Mouse (Mus musculus): ENCODE measurements around the gene Adrb1. TPM values are rescaled to one million over a fixed set of nuclear protein-coding genes. Genes with fewer than 3 reads are reported as not detected.
"Not testable (repeated sequence)": the region's sequence is repeated elsewhere in the genome, so short reads cannot be mapped to it uniquely, and the experiment has no call there.

The Adrb1 gene
- polyA plus RNA-seq, 1 experiment from 2014 or later = 1.7 TPM

DNA sequence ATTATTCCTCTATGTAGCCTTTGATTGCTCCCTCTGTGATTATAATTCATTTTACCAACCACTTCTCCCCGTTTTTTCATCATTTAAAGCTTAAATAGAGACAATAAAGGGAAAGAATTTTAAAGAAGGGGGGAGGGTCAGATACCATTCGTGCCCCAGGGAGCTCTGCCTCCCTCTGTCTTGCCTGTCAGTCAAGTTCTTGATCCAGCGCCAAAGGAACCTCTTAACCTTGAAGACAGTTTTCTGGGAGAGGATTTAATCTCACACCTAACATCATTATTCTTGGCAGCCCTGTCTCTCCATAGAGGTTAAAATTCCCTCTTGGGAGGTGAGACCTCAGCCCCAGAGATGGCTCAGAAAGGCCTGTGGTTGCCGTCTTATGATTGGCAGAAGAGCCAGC, 28.7 kb downstream of the Adrb1 start:
- Histone ChIP-seq H3K4me1 (peaks cover 15% of the 10 kb centered on the region), H3K9ac (no peak overlapping the region), H3K27me3 (no peaks in the 10 kb centered on the region), H3K27ac (replicated peaks) (no peak overlapping the region), H3K36me3 (no peaks in the 10 kb centered on the region), H3K4me3 (replicated peaks) (no peak overlapping the region), H3K4me2 (replicated peaks) (no peak overlapping the region), H3K9me3 (replicated peaks) (no peaks in the 10 kb centered on the region)
- ATAC-seq (ENCODE audit: insufficient number of reproducible peaks, low FRiP score, low TSS enrichment, low read depth) = no peak
- 41% methylated on average over 4 of the region's 4 CpGs for WGBS

DNA sequence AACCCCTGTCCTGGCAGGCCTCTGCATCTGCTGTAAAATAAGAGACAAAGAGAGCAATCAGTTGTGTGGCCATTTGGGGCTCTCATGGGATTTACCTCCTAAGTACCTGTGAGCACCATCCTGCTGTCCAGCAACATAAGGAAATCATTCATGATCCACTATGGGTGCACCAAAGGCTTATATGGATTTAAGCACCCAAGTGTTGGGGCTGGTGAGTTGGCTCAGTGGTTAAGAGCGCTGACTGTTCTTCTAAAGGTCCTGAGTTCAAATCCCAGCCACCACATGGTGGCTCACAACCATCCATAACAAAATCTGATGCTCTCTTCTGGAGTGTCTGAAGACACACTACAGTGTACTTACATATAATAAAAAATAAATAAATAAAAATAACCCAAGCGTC, 32.5 kb downstream of the Adrb1 start:
- H3K9ac ChIP-seq; H3K4me2 ChIP-seq (replicated peaks); H3K36me3 ChIP-seq; H3K27ac ChIP-seq (replicated peaks); ATAC-seq (ENCODE audit: insufficient number of reproducible peaks, low FRiP score, low TSS enrichment, low read depth); H3K4me3 ChIP-seq (replicated peaks); H3K27me3 ChIP-seq; H3K9me3 ChIP-seq (replicated peaks): not testable (repeated sequence)
- H3K4me1 ChIP-seq = peaks cover 12% of the 10 kb centered on the region
- 94% methylated on average over 2 of the region's 2 CpGs for WGBS

DNA sequence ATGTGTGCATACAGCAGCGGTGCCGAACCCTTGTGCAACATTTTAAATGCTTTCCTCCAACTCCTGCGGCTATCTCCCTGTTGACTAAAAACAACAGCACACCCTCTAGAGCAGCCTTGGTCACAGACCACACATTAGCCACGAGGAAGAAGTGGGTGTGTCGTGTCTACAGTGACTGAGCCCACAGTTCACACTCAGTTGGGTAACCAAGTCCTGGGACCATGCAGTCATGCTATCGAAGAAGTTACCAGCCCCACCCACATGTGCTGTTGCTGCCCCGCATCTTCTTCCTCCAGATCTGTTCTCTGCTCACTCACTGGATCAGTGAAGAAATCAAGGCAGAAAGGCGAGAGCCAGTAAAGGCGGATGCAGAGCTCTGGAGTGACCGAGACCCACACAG, 34.4 kb downstream of the Adrb1 start:
- 77% methylated on average over 10 of the region's 10 CpGs for WGBS
- no peak overlapping the region for H3K27ac ChIP-seq (replicated peaks)
- no peak for ATAC-seq (ENCODE audit: insufficient number of reproducible peaks, low FRiP score, low TSS enrichment, low read depth)
- no peaks in the 10 kb centered on the region for H3K9me3 ChIP-seq (replicated peaks)
- H3K4me2 ChIP-seq (replicated peaks) = no peak overlapping the region
- no peak overlapping the region for H3K9ac ChIP-seq
- H3K4me3 ChIP-seq (replicated peaks) = no peak overlapping the region
- H3K27me3 ChIP-seq = no peaks in the 10 kb centered on the region
- H3K36me3 ChIP-seq = no peaks in the 10 kb centered on the region
- H3K4me1 ChIP-seq = 0 out of 2 replicates have a peak, but pooled peaks cover 6% of the 10 kb centered on the region

DNA sequence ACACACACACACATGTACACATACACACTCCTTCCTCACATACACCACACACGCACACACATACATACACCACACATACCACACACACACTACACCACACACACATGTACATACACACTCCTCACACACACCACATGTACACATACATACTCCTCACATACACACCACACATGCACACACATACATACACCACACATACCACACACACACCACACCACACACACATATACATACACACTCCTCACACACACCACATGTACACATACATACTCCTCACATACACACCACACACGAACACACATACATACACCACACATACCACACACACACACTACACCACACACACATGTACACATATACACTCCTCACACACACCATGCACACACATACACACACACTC, 36.3 kb downstream of the Adrb1 start:
- no peak; the same call in 1 of the 2 replicates for ATAC-seq (ENCODE audit: insufficient number of reproducible peaks, low FRiP score, low TSS enrichment, low read depth)
- no peak overlapping the region for H3K4me2 ChIP-seq (replicated peaks)
- no peak overlapping the region for H3K4me3 ChIP-seq (replicated peaks)
- H3K27ac ChIP-seq (replicated peaks) = no peak overlapping the region
- H3K9me3 ChIP-seq (replicated peaks) = no peaks in the 10 kb centered on the region
- WGBS = 95% methylated on average over 2 of the region's 2 CpGs
- 0 out of 2 replicates have a peak, but pooled peaks cover 6% of the 10 kb centered on the region for H3K4me1 ChIP-seq
- H3K36me3 ChIP-seq = no peaks in the 10 kb centered on the region
- H3K27me3 ChIP-seq = no peaks in the 10 kb centered on the region
- H3K9ac ChIP-seq = no peak overlapping the region

- ATAC-seq (ENCODE audit: insufficient number of reproducible peaks, low FRiP score, low TSS enrichment, low read depth) = no peak
- Histone ChIP-seq H3K27me3 (no peaks in the 10 kb centered on the region), H3K4me3 (replicated peaks) (no peak overlapping the region), H3K4me1 (no peaks in the 10 kb centered on the region), H3K4me2 (replicated peaks) (no peak overlapping the region), H3K27ac (replicated peaks) (no peak overlapping the region), H3K9me3 (replicated peaks) (no peaks in the 10 kb centered on the region), H3K9ac (no peak overlapping the region), H3K36me3 (no peaks in the 10 kb centered on the region)
- 82% methylated on average over 4 of the region's 4 CpGs for WGBS
Measured at GRCm38 (mm10) chr19:56759740-56760139, 37.7 kb downstream of the Adrb1 start.

DNA sequence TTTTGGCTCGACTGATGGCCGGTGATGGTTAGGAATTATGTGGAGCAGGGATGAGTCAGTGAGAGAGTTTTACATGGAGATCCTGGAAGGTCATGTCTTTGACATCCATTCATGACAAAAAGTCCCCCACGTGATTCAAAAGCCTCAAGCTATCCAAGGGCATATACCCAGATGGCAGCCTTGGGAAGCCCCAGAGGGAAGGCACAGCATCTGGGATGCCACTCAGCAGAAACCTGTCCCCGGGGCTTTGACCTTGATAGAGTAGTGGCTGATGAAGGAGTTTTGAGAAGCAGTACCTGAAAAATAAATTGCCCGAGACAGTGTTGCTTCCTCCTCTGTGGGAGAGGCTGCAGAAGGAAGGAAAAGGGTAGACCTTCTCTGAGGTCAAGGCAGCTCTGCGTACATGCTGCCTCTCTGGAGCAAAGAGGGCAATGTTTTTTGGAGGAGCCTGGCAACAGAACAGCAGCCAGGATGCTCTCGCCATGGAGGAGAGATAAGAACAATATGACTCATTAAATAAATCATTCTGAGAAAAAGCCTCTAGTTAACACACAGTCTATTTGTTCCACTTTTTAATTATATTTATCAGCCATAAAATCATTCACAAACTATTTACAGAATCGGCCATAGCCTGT, 38.4 kb downstream of the Adrb1 start:
- Histone ChIP-seq H3K27me3 (no peaks in the 10 kb centered on the region), H3K9ac (no peak overlapping the region), H3K9me3 (replicated peaks) (no peaks in the 10 kb centered on the region), H3K36me3 (no peaks in the 10 kb centered on the region), H3K27ac (replicated peaks) (no peak overlapping the region), H3K4me3 (replicated peaks) (no peak overlapping the region), H3K4me2 (replicated peaks) (no peak overlapping the region), H3K4me1 (no peaks in the 10 kb centered on the region)
- ATAC-seq (ENCODE audit: insufficient number of reproducible peaks, low FRiP score, low TSS enrichment, low read depth) = no peak
- WGBS = 86% methylated on average over 8 of the region's 8 CpGs

- H3K9ac ChIP-seq = no peak overlapping the region
- H3K4me1 ChIP-seq = no peaks in the 10 kb centered on the region
- no peaks in the 10 kb centered on the region for H3K27me3 ChIP-seq
- H3K36me3 ChIP-seq = no peaks in the 10 kb centered on the region
- WGBS = 89% methylated on average over 5 of the region's 5 CpGs
- H3K4me3 ChIP-seq (replicated peaks) = no peak overlapping the region
- no peak overlapping the region for H3K27ac ChIP-seq (replicated peaks)
- H3K9me3 ChIP-seq (replicated peaks) = no peaks in the 10 kb centered on the region
- no peak for ATAC-seq (ENCODE audit: insufficient number of reproducible peaks, low FRiP score, low TSS enrichment, low read depth)
- H3K4me2 ChIP-seq (replicated peaks) = no peak overlapping the region
Measured at GRCm38 (mm10) chr19:56761096-56761495, 39.1 kb downstream of the Adrb1 start.

DNA sequence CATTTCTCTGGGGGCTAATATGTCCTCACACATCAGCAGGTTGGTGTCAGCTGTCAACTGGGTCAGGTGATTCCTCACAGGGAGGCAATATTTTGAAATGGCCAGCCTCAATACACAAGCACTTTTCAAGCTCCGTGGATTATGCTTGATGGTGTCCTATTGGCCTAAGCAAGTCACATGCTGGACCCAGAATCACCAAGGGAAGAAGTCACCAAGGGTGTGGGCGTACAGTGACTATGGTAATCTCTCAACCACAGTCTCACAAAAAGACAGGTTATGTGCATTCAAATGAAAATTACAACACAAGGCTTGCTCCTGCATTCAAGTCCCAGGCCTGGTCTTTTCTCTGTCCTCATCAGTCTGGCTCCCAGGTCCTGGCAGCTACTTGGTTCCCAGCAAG, 39.7 kb downstream of the Adrb1 start:
- Histone ChIP-seq H3K36me3 (no peaks in the 10 kb centered on the region), H3K4me1 (no peaks in the 10 kb centered on the region), H3K27me3 (no peaks in the 10 kb centered on the region), H3K9ac (no peak overlapping the region), H3K9me3 (replicated peaks) (no peaks in the 10 kb centered on the region), H3K4me3 (replicated peaks) (no peak overlapping the region), H3K4me2 (replicated peaks) (no peak overlapping the region), H3K27ac (replicated peaks) (no peak overlapping the region)
- WGBS = 81% methylated on average over 2 of the region's 2 CpGs
- no peak for ATAC-seq (ENCODE audit: insufficient number of reproducible peaks, low FRiP score, low TSS enrichment, low read depth)

- no peak overlapping the region for H3K4me2 ChIP-seq (replicated peaks)
- no peak overlapping the region for H3K4me3 ChIP-seq (replicated peaks)
- H3K9ac ChIP-seq = no peak overlapping the region
- no peaks in the 10 kb centered on the region for H3K4me1 ChIP-seq
- no peaks in the 10 kb centered on the region for H3K9me3 ChIP-seq (replicated peaks)
- 95% methylated on average over 4 of the region's 4 CpGs for whole genome bisulfite sequencing
- no peaks in the 10 kb centered on the region for H3K36me3 ChIP-seq
- H3K27ac ChIP-seq (replicated peaks) = no peak overlapping the region
- no peaks in the 10 kb centered on the region for H3K27me3 ChIP-seq
- ATAC-seq (ENCODE audit: insufficient number of reproducible peaks, low FRiP score, low TSS enrichment, low read depth) = no peak
Measured at GRCm38 (mm10) chr19:56762686-56763085, 40.7 kb downstream of the Adrb1 start.

GRCm38 (mm10) chr19:56769024-56769423, 47.0 kb downstream of the Adrb1 start:
- H3K36me3 ChIP-seq = no peaks in the 10 kb centered on the region
- WGBS = 87% methylated on average over 9 of the region's 9 CpGs
- 0 out of 2 replicates have a peak, but pooled peaks cover 3% of the 10 kb centered on the region for H3K4me1 ChIP-seq

GRCm38 (mm10) chr19:56772158-56772557, 50.2 kb downstream of the Adrb1 start:
- H3K36me3 ChIP-seq = no peaks in the 10 kb centered on the region
- H3K9me3 ChIP-seq (replicated peaks) = no peaks in the 10 kb centered on the region
- no peak overlapping the region for H3K27ac ChIP-seq (replicated peaks)
- H3K27me3 ChIP-seq = peaks cover 11% of the 10 kb centered on the region; the same call in 1 of the 2 replicates
- H3K4me2 ChIP-seq (replicated peaks) = no peak overlapping the region
- no peak overlapping the region for H3K4me3 ChIP-seq (replicated peaks)
- no peak for ATAC-seq (ENCODE audit: insufficient number of reproducible peaks, low FRiP score, low TSS enrichment, low read depth)
- H3K4me1 ChIP-seq = peaks cover 26% of the 10 kb centered on the region
- WGBS = 51% methylated on average over 7 of the region's 7 CpGs
- no peak overlapping the region for H3K9ac ChIP-seq

More at GRCm38 (mm10) chr19:56769024-56769423, 47.0 kb downstream of the Adrb1 start:
- Histone ChIP-seq H3K27me3 (no peaks in the 10 kb centered on the region), H3K27ac (replicated peaks) (no peak overlapping the region), H3K4me2 (replicated peaks) (no peak overlapping the region), H3K4me3 (replicated peaks) (no peak overlapping the region), H3K9me3 (replicated peaks) (no peaks in the 10 kb centered on the region), H3K9ac (no peak overlapping the region)
- no peak for ATAC-seq (ENCODE audit: insufficient number of reproducible peaks, low FRiP score, low TSS enrichment, low read depth)

- Histone ChIP-seq H3K4me2 (replicated peaks) (no peak overlapping the region), H3K4me1 (peaks cover 28% of the 10 kb centered on the region), H3K4me3 (replicated peaks) (no peak overlapping the region), H3K27ac (replicated peaks) (no peak overlapping the region), H3K9ac (no peak overlapping the region), H3K36me3 (no peaks in the 10 kb centered on the region), H3K27me3 (peaks cover 11% of the 10 kb centered on the region; the same call in 1 of the 2 replicates), H3K9me3 (replicated peaks) (no peaks in the 10 kb centered on the region)
- ATAC-seq (ENCODE audit: insufficient number of reproducible peaks, low FRiP score, low TSS enrichment, low read depth) = no peak
- 60% methylated on average over 10 of the region's 10 CpGs for WGBS
Measured at GRCm38 (mm10) chr19:56773393-56773971, 51.5 kb downstream of the Adrb1 start.
